Mouse (Mus musculus) neural tube, embryonic 14.5 days (tissue): ENCODE results near the gene Areg. TPM values are rescaled to one million over a fixed set of nuclear protein-coding genes. Genes with fewer than 3 reads are reported as not detected.

Experiments
- ATAC-seq: fragments of 200-750 bp; cut with Nextera tagmentation; 2 replicates; pipeline ENCODE4 v1.8.0; 2017; ENCODE audit warnings: low read depth, mild to moderate bottlenecking, moderate TSS enrichment, moderate library complexity
- H3K27ac ChIP-seq: fragments of 300-500 bp; sonication (generic); 2 replicates; pipeline ENCODE4 v1.5.1; 2014; ENCODE audit warnings: low read depth, mild to moderate bottlenecking, control low read depth, low read length, moderate library complexity, mixed read lengths
- H3K27me3 ChIP-seq: fragments of 300-500 bp; sonication (generic); 2 replicates; pipeline ENCODE4 v1.6.1; 2014; ENCODE audit warnings: low read length; ENCODE audit not compliant: control insufficient read depth, insufficient read depth
- H3K36me3 ChIP-seq: fragments of 300-500 bp; sonication (generic); 2 replicates; pipeline ENCODE4 v1.6.1; 2014; ENCODE audit warnings: low read length, mixed read lengths; ENCODE audit not compliant: control insufficient read depth, insufficient read depth
- H3K4me1 ChIP-seq: fragments of 300-500 bp; sonication (generic); 2 replicates; pipeline ENCODE4 v1.6.1; 2014; ENCODE audit warnings: low read length; ENCODE audit not compliant: control insufficient read depth, insufficient read depth
- H3K4me2 ChIP-seq: fragments of 300-500 bp; sonication (generic); 2 replicates; pipeline ENCODE4 v1.6.1; 2014; ENCODE audit warnings: mild to moderate bottlenecking, low read depth, low read length, control low read depth
- H3K4me3 ChIP-seq: fragments of 300-500 bp; sonication (generic); 2 replicates; pipeline ENCODE4 v1.5.1; 2014; ENCODE audit warnings: low read depth, low read length, control low read depth, mixed read lengths
- H3K9ac ChIP-seq: fragments of 300-500 bp; sonication (generic); replicated peaks from 2 replicates; pipeline ENCODE4 v1.6.1; 2014; ENCODE audit warnings: low read depth, mild to moderate bottlenecking, control low read depth, low read length, mixed read lengths
- H3K9me3 ChIP-seq: fragments of 300-500 bp; sonication (generic); 2 replicates; pipeline ENCODE4 v1.6.1; 2016; ENCODE audit warnings: low read length; ENCODE audit not compliant: control insufficient read depth
- WGBS: fragments of 180-500 bp; shearing (Covaris S2); extraction: QIAGEN DNeasy Blood & Tissue Kit; methylation state at CpG from one replicate; pipeline ENCODE4 v1.1.7; 2014; 5-methylcytosine and 5-hydroxymethylcytosine counted together
- polyA plus RNA-seq: library from polyadenylated mRNA; unstranded; fragments of >200 nt; fragmentation: Nextera tagmentation; extraction: Ambion mirVana; gene quantifications from 2 replicates; pipeline ENCODE4 v1.2.1, GENCODE M21; 2014

Gene Areg
- 0.39 and 1.5 TPM in 2 replicates for polyA plus RNA-seq

DNA sequence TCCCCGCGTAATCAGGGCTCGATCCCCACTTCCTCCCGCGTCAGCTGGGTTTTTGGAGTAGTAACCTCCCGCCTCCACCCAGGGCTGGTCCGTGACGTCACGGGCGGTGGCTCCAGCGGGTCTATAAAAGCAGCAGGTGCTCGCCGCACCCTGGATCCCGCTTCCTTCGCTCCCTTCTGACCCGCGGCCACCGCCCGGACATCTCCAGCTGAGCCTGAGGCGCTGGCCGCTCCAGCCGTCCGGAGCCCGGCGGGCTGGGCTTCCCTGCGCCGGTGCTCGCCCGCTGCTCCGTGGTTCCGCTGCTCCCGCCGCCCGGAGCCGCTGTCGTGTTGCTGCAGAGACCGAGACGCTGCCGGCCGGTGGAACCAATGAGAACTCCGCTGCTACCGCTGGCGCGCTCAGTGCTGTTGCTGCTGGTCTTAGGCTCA lies at the start of gene Areg:
Areg (plus strand) TSS at position 154 of the 428 bp plus-strand sequence.
- Histone ChIP-seq H3K4me3 (peak within 1 kb of the TSS; percentile 56), H3K9ac (peak within 1 kb of the TSS; percentile 56), H3K4me2 (peak within 1 kb of the TSS; percentile 97), H3K36me3 (no peaks in the 10 kb centered on the region), H3K4me1 (no peaks in the 10 kb centered on the region), H3K9me3 (no peaks in the 10 kb centered on the region), H3K27ac (no peak within 1 kb of the TSS), H3K27me3 (peaks cover 19% of the 10 kb centered on the region)
- ATAC-seq: peak; percentile 95
- under 1% methylated on average over 44 of the region's 44 CpGs for WGBS

DNA sequence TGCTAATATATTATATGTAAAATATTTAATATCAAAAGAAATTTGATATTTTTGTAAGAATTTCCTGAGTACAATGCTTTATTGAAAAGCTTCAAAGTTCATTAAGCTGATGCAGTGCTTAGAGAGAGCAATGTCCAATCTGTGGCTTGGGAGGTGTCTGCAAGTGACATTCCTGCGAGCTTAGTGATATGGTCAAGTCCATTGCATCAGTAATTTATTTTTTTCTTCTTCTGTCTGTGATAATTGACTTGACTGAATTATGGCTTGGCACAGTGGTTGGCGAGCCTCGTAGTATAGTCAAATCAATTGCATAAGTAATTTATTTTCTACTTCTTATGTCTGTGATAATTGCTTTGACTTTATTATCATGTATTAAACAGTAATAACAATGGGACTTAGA lies 49.1 kb upstream of the Areg start:
- WGBS: 46% methylated on average over 3 of the region's 3 CpGs
- H3K9ac ChIP-seq: no peak overlapping the region
- H3K9me3 ChIP-seq: no peaks in the 10 kb centered on the region
- ATAC-seq: no peak
- H3K27ac ChIP-seq: no peak overlapping the region
- H3K4me1 ChIP-seq: no peaks in the 10 kb centered on the region
- H3K36me3 ChIP-seq: no peaks in the 10 kb centered on the region
- no peak overlapping the region for H3K4me3 ChIP-seq
- H3K27me3 ChIP-seq: no peaks in the 10 kb centered on the region
- H3K4me2 ChIP-seq: no peak overlapping the region

DNA sequence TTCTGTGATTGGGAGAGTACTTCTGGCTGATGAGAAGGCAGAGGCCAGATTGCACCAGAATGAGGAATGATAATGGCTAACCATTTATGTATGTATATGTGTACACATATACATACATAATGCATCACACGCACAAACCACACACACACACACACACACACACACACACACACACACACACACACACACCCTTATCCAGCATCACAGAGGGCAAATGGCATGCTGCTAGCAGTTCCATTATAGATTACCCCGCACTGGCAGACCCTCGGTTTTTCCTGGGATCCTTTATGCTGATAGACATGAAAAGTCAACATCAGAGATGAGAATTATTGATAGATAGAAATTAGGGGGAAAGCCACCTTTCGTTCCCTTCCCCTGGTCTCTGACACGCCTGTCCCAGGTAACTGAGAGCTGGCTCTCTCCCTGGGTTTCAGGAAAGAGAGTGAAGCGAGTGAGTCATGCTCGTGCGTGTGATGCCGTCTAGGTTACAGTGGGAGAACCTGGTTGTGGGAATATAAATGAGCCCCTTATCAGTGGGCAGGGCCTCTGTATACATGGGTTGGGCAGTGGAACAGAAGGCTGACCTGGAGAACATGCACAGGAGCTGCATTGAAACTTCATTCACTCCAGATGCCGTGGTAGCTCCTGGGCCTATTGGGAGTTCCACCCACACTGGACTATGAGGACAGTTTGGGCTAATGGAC lies 41.3 kb upstream of the Areg start:
- no peak overlapping the region for H3K27ac ChIP-seq
- no peak overlapping the region for H3K4me2 ChIP-seq
- ATAC-seq: no peak
- WGBS: 95% methylated on average over 10 of the region's 10 CpGs
- no peaks in the 10 kb centered on the region for H3K27me3 ChIP-seq
- H3K9ac ChIP-seq: no peak overlapping the region
- H3K4me1 ChIP-seq: no peaks in the 10 kb centered on the region
- no peaks in the 10 kb centered on the region for H3K9me3 ChIP-seq
- no peak overlapping the region for H3K4me3 ChIP-seq
- no peaks in the 10 kb centered on the region for H3K36me3 ChIP-seq

DNA sequence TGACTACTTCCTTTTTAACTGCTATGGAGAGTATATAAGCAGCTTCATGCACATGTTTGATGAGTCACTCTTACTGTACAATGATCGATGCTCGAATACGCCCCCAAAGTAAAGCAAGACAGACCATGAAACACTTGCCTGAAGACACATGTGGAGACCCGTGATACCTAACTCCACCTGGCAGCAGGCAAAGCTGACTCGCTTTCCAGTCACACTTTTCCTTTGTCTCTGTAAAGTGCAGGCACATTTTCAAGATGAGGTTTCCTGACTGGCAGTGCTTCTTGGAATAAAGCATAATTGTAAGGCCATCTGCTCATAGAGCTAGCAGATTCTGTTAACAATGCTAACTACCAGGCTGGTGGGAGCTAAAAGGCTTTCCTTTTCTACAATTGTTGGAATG lies 37.7 kb upstream of the Areg start:
- Histone ChIP-seq H3K4me2 (no peak overlapping the region), H3K9me3 (no peaks in the 10 kb centered on the region), H3K27ac (no peak overlapping the region), H3K4me3 (no peak overlapping the region), H3K27me3 (no peaks in the 10 kb centered on the region), H3K36me3 (no peaks in the 10 kb centered on the region), H3K9ac (no peak overlapping the region), H3K4me1 (no peaks in the 10 kb centered on the region)
- ATAC-seq: no peak
- WGBS: 98% methylated on average over 5 of the region's 5 CpGs

DNA sequence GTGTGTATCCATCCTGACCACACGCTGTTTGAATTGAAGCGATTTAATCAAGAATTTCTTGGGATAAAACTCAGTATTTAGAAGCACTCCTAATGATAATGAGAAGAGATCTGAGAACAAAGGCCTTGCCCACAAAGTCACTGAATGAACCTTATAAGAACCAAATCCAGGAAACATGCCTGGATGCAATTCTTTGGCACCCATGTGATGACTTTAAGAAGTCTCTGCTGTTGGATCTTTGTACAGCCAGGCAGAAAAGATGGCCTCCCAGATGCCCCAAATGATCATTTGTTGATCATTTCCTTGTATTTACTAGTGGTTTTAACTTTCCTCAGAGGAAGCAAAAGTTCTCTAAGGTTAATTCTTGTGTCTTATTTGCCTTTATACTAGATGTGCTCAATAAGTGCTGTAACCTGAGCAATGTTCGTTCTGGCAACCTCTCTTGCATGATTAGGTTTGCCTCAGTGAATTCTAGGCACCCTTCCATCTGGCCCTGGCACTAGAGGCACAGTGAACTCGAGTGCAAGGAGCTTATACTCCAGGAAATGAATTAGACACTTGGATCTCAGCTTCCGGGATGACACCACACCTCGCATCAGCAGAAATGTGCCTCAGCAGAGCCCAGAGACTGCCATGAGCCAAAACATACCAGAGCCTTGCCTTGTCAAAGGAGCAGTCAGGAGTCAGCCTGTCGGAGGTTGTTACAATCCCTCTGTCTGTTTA lies 35.3 kb upstream of the Areg start:
- Histone ChIP-seq H3K4me1 (no peaks in the 10 kb centered on the region), H3K36me3 (no peaks in the 10 kb centered on the region), H3K27me3 (no peaks in the 10 kb centered on the region), H3K9me3 (no peaks in the 10 kb centered on the region), H3K4me3 (no peak overlapping the region), H3K4me2 (no peak overlapping the region), H3K27ac (no peak overlapping the region), H3K9ac (no peak overlapping the region)
- 81% methylated on average over 7 of the region's 7 CpGs for WGBS
- ATAC-seq: no peak

DNA sequence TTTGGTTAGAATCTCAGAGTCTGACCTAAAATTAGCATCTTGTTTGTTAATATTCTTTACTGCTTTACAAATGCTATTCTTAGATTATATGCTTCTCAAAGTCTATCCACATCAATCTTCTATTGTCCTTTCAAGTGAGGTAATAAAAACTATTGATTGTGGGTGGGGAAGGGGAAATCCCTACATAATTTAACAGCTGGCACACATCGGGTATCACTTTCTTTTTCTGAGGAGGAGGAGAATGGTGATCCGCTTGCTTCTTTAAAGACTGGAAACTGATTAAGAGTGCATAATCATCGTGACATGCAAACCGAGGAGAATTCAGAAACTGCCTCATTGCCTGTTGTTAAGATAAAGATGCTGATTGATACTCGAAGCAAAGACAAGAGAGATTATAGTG lies 33.2 kb upstream of the Areg start:
- WGBS: 59% methylated on average over 5 of the region's 5 CpGs
- no peak for ATAC-seq

DNA sequence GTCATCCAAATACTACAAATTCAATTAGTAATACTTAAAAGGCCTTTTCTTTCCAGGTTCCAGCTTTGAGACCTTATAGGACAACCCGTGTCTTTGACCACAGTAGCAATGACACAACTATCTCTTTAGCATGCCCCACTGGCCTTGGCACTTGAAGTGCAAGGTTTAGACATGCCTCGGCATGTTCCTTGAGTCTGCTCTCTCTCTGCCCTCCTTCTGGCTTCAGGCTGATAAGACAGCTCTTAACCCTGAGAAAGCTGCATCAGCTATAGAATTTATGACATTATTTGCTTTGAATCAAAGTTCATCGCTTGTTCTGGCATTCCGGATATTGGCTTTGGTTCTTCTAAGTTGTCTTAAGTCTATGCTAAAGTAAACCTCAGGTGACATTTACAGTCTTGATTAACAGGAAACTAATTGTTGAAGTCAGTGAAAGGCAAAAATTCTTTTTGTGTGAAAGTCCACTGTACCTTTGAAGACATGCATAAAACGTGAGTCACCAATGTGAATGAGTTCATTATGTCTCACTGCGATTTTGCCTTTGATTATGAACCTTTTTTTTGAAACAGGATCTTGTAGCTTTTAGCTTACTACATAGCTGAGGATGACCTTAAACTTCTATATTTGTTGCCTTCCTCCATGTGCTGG lies 29.3 kb upstream of the Areg start:
- H3K4me1 ChIP-seq: no peaks in the 10 kb centered on the region
- H3K9me3 ChIP-seq: no peaks in the 10 kb centered on the region
- H3K27ac ChIP-seq: no peak overlapping the region
- WGBS: 92% methylated on average over 6 of the region's 6 CpGs
- H3K4me2 ChIP-seq: no peak overlapping the region
- H3K9ac ChIP-seq: no peak overlapping the region
- no peak for ATAC-seq
- no peaks in the 10 kb centered on the region for H3K27me3 ChIP-seq
- H3K36me3 ChIP-seq: no peaks in the 10 kb centered on the region
- H3K4me3 ChIP-seq: no peak overlapping the region

More for the DNA sequence above, 33.2 kb upstream of the Areg start:
- H3K4me1 ChIP-seq: no peaks in the 10 kb centered on the region
- H3K27ac ChIP-seq: no peak overlapping the region
- H3K9me3 ChIP-seq: no peaks in the 10 kb centered on the region
- H3K27me3 ChIP-seq: no peaks in the 10 kb centered on the region
- H3K9ac ChIP-seq: no peak overlapping the region
- no peaks in the 10 kb centered on the region for H3K36me3 ChIP-seq
- H3K4me3 ChIP-seq: no peak overlapping the region
- H3K4me2 ChIP-seq: no peak overlapping the region

DNA sequence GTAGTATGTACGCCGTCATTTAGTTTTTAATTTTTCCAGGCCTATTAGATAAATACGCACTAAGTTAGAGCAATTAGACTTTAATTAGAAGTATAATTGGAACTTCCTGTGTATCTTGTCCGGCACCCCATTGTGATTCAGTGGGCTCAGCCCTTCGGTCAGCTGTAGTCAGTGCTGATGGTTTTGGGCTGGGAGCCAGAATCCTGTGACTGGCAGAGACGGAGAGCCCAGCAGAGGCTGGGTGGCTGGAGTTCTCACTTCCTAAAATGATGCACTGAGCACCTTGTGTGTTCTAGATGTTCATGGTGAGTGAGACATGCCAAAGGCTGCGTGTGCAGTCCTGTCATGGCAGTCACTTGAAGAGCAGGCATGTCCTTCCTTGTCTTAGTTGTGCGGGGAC lies 28.4 kb upstream of the Areg start:
- Histone ChIP-seq H3K36me3 (no peaks in the 10 kb centered on the region), H3K9me3 (no peaks in the 10 kb centered on the region), H3K27ac (no peak overlapping the region), H3K4me2 (no peak overlapping the region), H3K9ac (no peak overlapping the region), H3K4me3 (no peak overlapping the region), H3K4me1 (no peaks in the 10 kb centered on the region), H3K27me3 (no peaks in the 10 kb centered on the region)
- 78% methylated on average over 8 of the region's 8 CpGs for WGBS
- no peak for ATAC-seq

DNA sequence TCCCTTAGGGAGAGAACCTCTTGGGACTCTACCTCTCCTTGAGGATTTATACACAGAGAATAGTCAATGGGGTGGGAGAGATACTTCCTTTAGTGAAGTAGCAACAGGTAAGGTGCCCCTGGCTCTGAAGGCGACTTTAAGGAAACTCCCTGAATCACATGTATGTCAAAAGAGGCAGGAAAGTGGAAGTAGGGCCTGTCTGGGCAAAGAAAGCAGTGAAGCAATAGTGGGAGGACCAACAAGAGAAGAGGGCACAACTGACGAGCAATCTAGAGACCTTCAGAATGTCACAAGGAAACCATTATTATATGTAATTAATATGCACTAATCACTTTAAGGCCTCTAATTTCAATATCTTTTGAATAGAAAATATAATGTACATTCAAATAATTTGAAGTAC lies 25.4 kb upstream of the Areg start:
- H3K36me3 ChIP-seq: no peaks in the 10 kb centered on the region

More for the DNA sequence above, 25.4 kb upstream of the Areg start:
- Histone ChIP-seq H3K27ac (no peak overlapping the region), H3K9ac (no peak overlapping the region), H3K4me1 (no peaks in the 10 kb centered on the region), H3K27me3 (no peaks in the 10 kb centered on the region), H3K4me2 (no peak overlapping the region), H3K9me3 (no peaks in the 10 kb centered on the region), H3K4me3 (no peak overlapping the region)
- WGBS: 89% methylated on average over 2 of the region's 2 CpGs
- no peak for ATAC-seq
